Mouse (Mus musculus) intestine, embryonic 16.5 days (tissue): ENCODE results near the gene Ugt1a9. TPM values are rescaled to one million over a fixed set of nuclear protein-coding genes. Genes with fewer than 3 reads are reported as not detected.
"Not testable (repeated sequence)": the region's sequence is repeated elsewhere in the genome, so short reads cannot be mapped to it uniquely, and the experiment has no call there.

Experiments
- ATAC-seq: fragments of 200-750 bp; cut with Nextera tagmentation; 2 replicates; pipeline ENCODE4 v1.8.0; 2017; ENCODE audit warnings: moderate TSS enrichment, moderate library complexity
- H3K27ac ChIP-seq: fragments of 300-500 bp; sonication (generic); 2 replicates; pipeline ENCODE4 v1.5.1; 2014; ENCODE audit warnings: mild to moderate bottlenecking, low read length
- H3K27me3 ChIP-seq: fragments of 300-500 bp; sonication (generic); replicated peaks from 2 replicates; pipeline ENCODE4 v1.6.1; 2014; ENCODE audit warnings: low read length, control low read depth, mixed read lengths; ENCODE audit not compliant: control insufficient read depth, insufficient read depth
- H3K36me3 ChIP-seq: fragments of 300-500 bp; sonication (generic); 2 replicates; pipeline ENCODE4 v1.6.1; 2014; ENCODE audit warnings: low read length, control low read depth; ENCODE audit not compliant: control insufficient read depth, insufficient read depth
- H3K4me1 ChIP-seq: fragments of 300-500 bp; sonication (generic); 2 replicates; pipeline ENCODE4 v1.6.1; 2014; ENCODE audit warnings: low read length, control low read depth, mixed read lengths; ENCODE audit not compliant: control insufficient read depth, insufficient read depth
- H3K4me2 ChIP-seq: fragments of 300-500 bp; sonication (generic); 2 replicates; pipeline ENCODE4 v1.6.1; 2014; ENCODE audit warnings: low read depth, low read length, control low read depth
- H3K4me3 ChIP-seq: fragments of 300-500 bp; sonication (generic); 2 replicates; pipeline ENCODE4 v1.5.1; 2014; ENCODE audit warnings: mild to moderate bottlenecking, low read length
- H3K9ac ChIP-seq: fragments of 300-500 bp; sonication (generic); 2 replicates; pipeline ENCODE4 v1.6.1; 2014; ENCODE audit warnings: low read depth, low read length
- H3K9me3 ChIP-seq: fragments of 300-500 bp; sonication (generic); 2 replicates; pipeline ENCODE4 v1.6.1; 2016; ENCODE audit warnings: low read length, control low read depth; ENCODE audit not compliant: control insufficient read depth
- WGBS: fragments of 180-500 bp; shearing (Covaris S2); extraction: QIAGEN DNeasy Blood & Tissue Kit; methylation state at CpG from one replicate; pipeline ENCODE4 v1.1.7; 2014; 5-methylcytosine and 5-hydroxymethylcytosine counted together
- polyA plus RNA-seq: library from polyadenylated mRNA; unstranded; fragments of >200 nt; fragmentation: Nextera tagmentation; extraction: Ambion mirVana; gene quantifications from 2 replicates; pipeline ENCODE4 v1.2.1, GENCODE M21; 2015

Gene Ugt1a9
- 17.8 and 23.5 TPM in 2 replicates for polyA plus RNA-seq

DNA sequence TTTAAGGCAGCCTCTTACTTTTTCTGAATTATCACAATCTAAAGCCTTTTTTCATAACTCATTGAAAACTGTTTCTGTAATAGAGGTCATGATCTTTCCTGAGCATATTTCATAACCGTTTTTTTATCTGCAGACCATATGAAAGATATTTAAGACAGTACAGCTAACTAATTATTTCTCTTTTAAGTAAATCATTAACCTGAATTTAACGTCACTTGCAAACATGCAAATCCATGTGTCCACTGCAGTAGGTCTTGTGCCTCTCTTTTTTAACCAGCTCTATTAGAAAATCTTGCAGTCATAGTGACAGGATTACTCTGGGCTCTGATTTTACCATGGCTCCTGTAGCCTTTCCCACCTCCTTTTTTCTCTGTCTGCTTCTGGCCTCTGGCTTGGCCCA lies at the start of gene Ugt1a9:
Gene Ugt1a9 (plus strand): TSS at position 306 of the 400 bp plus-strand sequence.
- WGBS = 52% methylated on average over 2 of the region's 2 CpGs
- Histone ChIP-seq H3K27ac (peak within 1 kb of the TSS; percentile 23; the same call in 1 of the 2 replicates), H3K27me3 (no peaks in the 10 kb centered on the region), H3K36me3 (no peaks in the 10 kb centered on the region), H3K4me1 (no peaks in the 10 kb centered on the region), H3K9ac (no peak within 1 kb of the TSS), H3K4me2 (0 out of 2 replicates have a peak within 1 kb of the TSS, but pooled peaks have one; percentile 5), H3K9me3 (no peaks in the 10 kb centered on the region), H3K4me3 (no peak within 1 kb of the TSS)
- peak; percentile 81 for ATAC-seq

DNA sequence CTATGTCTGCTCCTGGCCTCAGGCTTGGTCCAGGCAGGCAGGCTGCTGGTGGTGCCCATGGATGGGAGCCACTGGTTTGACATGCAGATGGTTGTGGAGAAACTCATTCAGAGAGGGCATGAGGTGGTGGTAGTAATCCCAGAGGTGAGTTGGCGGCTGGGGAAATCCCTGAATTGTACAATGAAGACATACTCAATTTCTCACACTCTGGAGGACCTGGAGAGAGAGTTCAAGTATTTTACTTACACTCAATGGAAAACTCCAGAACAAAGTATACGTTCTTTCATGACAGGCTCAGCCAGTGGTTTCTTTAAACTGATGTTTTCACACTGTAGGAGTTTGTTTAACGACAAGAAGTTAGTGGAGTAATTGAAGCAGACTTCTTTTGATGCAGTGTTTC lies 45.4 kb upstream of the Ugt1a9 start:
- H3K9me3 ChIP-seq, H3K9ac ChIP-seq, H3K4me3 ChIP-seq, ATAC-seq, H3K27me3 ChIP-seq, H3K4me2 ChIP-seq, H3K4me1 ChIP-seq, H3K27ac ChIP-seq, H3K36me3 ChIP-seq: not testable (repeated sequence)
- WGBS = 68% methylated on average over 3 of the region's 3 CpGs

DNA sequence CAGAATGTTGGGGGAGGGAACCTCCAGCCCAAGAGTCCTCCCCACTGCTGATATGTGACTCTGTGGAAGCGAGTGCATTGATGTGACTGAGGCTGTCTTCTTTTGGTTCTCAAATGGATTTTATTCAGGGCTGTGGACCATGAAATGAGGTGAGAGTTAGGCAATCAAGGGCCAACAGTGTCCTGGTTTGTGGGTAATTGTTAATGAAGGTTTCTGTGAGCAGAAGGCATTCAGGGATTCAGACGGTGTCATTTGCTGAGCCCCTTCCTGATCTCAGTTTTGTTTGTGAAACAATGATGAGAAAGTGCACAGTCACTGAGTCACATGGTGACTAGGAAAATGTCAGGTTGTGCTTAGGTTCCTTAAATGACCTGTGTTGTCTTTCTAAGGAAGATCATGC lies 27.6 kb upstream of the Ugt1a9 start:
- ATAC-seq, H3K4me3 ChIP-seq, H3K9me3 ChIP-seq, H3K9ac ChIP-seq, H3K4me2 ChIP-seq, H3K4me1 ChIP-seq, H3K27me3 ChIP-seq, H3K36me3 ChIP-seq, H3K27ac ChIP-seq: not testable (repeated sequence)
- 81% methylated on average over 1 of the region's 2 CpGs for WGBS

DNA sequence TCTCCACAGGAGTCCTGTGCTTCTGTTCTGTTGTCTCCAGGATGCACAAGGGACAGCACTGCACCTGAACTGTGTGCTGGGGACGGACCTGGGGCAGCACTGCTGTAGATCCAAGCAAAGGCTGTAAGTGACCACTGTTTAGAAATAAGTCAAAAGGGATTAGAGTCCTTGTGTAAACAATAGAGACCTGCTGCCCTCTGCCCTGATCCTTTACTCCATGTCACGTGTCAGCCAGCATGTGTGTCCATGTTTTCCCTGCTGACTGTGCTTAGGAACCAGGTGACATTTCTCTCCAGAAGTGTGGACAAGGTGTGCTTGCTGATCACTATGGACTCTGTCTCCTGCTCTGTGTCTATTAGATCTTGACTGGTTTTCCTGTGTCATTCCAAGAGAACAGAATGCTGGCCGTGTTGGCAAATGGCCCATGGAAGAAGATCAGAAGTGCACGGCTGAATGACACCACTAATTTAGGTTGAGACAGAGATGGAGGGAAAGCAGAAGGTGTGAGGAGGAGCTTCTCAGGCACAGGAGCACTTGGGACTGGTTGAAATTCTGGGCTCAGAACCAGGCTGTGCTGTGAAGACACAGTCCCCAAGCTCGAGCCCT lies 25.7 kb upstream of the Ugt1a9 start:
- ATAC-seq = not testable (repeated sequence)
- 60% methylated on average over 3 of the region's 5 CpGs for WGBS

DNA sequence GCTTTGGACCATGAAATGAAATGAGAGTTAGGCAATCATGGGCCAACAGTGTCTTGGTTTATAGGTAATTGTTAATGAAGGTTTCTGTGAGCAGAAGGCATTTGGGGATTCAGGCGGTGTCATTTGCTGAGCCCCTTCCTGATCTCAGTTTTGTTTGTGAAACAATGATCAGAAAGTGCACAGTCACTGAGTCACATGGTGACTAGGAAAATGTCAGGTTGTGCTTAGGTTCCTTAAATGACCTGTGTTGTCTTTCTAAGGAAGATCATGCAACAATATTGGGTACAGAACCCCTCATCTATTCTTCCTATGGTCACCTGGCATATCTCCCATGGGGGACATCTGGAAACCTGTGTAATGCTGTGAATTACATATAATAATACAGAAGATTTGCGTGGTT lies 23.2 kb upstream of the Ugt1a9 start:
- H3K9ac ChIP-seq, ATAC-seq, H3K27ac ChIP-seq, H3K36me3 ChIP-seq, H3K4me3 ChIP-seq, H3K9me3 ChIP-seq, H3K27me3 ChIP-seq, H3K4me1 ChIP-seq, H3K4me2 ChIP-seq: not testable (repeated sequence)
- 84% methylated on average over 2 of the region's 2 CpGs for WGBS

More for the DNA sequence above, 25.7 kb upstream of the Ugt1a9 start:
- not testable (repeated sequence) for H3K4me2 ChIP-seq, H3K4me3 ChIP-seq, H3K4me1 ChIP-seq, H3K27me3 ChIP-seq, H3K9me3 ChIP-seq, H3K36me3 ChIP-seq, H3K9ac ChIP-seq, H3K27ac ChIP-seq

DNA sequence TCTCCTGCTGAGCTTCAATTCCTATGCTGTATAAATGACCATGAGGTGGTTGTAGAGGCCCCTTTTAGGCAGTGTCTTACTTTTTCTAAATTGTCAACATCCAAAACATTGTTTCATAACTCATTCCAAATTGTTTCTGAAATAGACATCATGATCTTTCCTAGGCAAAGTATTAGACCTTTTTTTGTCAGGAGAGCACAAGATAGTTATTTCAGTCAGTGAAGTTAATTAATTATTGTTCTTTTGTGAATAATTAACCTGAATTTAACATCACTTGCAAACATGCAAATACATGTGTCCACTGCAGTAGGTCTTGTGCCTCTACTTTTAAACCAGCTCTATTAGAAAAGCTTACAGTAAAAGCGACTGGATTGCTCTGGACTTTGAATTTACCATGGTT lies 15.5 kb upstream of the Ugt1a9 start, which contains the start of gene Ugt1a10:
Gene Ugt1a10 (plus strand): TSS at position 301 of the 400 bp plus-strand sequence.
- 84% methylated on average over 1 of the region's 1 CpGs for WGBS
- no peaks in the 10 kb centered on the region for H3K36me3 ChIP-seq
- H3K27ac ChIP-seq = no peak within 1 kb of the TSS
- no peaks in the 10 kb centered on the region for H3K4me1 ChIP-seq
- H3K4me2 ChIP-seq = no peak within 1 kb of the TSS
- H3K4me3 ChIP-seq = no peak within 1 kb of the TSS
- no peak within 1 kb of the TSS for H3K9ac ChIP-seq
- no peaks in the 10 kb centered on the region for H3K27me3 ChIP-seq
- ATAC-seq = no peak
- no peaks in the 10 kb centered on the region for H3K9me3 ChIP-seq

DNA sequence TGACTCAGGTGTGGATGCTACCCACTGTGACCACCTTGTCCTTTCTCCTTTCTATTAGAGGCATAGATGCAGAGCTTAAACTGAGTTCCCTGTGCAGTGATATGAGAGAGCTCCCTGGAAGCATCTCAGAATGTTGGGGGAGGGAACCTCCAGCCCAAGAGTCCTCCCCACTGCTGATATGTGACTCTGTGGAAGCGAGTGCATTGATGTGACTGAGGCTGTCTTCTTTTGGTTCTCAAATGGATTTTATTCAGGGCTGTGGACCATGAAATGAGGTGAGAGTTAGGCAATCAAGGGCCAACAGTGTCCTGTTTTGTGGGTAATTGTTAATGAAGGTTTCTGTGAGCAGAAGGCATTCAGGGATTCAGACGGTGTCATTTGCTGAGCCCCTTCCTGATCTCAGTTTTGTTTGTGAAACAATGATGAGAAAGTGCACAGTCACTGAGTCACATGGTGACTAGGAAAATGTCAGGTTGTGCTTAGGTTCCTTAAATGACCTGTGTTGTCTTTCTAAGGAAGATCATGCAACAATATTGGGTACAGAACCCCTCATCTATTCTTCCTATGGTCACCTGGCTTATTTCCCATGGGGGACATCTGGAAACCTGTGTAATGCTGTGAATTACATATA lies 4.0 kb upstream of the Ugt1a9 start:
- not testable (repeated sequence) for ATAC-seq, H3K36me3 ChIP-seq, H3K4me2 ChIP-seq, H3K9me3 ChIP-seq, H3K4me3 ChIP-seq, H3K4me1 ChIP-seq, H3K27me3 ChIP-seq, H3K27ac ChIP-seq, H3K9ac ChIP-seq
- 86% methylated on average over 1 of the region's 2 CpGs for WGBS

DNA sequence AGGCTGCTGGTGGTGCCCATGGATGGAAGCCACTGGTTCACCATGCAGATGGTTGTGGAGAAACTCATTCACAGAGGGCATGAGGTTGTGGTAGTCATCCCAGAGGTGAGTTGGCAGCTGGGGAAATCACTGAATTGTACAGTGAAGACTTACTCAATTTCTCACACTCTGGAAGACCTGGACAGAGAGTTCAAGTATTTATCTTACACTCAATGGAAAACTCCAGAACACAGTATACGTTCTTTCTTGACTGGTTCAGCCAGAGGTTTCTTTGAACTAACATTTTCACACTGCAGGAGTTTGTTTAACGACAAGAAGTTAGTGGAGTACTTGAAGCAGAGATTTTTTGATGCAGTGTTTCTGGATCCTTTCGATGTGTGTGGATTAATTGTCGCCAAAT lies 302 bp downstream of the Ugt1a9 start:
- Histone ChIP-seq H3K9me3 (no peaks in the 10 kb centered on the region), H3K27me3 (no peaks in the 10 kb centered on the region), H3K4me3 (no peak overlapping the region), H3K4me2 (0 out of 2 replicates have a peak overlapping the region, but pooled peaks have one; percentile 5), H3K4me1 (no peaks in the 10 kb centered on the region), H3K27ac (peak overlapping the region; percentile 23; the same call in 1 of the 2 replicates), H3K9ac (no peak overlapping the region), H3K36me3 (no peaks in the 10 kb centered on the region)
- ATAC-seq = no peak; the same call in 1 of the 2 replicates
- 80% methylated on average over 4 of the region's 4 CpGs for WGBS

DNA sequence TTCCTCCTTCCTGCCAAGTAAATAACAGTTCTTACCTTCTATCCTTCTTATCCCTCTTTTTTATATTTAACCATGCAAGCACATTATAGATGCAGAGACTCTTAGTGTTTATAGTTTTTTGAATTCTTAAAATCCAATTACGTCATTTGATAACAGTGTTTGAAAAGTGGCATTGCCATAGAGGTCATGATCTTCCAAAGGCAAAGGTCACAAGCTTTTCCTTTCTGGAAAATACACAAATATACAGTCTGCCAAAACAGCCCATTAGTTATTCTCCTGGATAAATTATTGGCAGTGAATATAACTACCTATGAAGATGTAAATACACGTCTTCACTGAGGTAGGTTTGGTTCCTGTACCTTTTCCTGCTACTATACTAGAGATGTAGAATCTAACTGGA lies 3.9 kb downstream of the Ugt1a9 start:
- Histone ChIP-seq H3K9ac (no peak overlapping the region), H3K27ac (no peak overlapping the region), H3K4me2 (no peak overlapping the region), H3K4me3 (no peak overlapping the region), H3K27me3 (no peaks in the 10 kb centered on the region), H3K4me1 (no peaks in the 10 kb centered on the region), H3K36me3 (no peaks in the 10 kb centered on the region), H3K9me3 (no peaks in the 10 kb centered on the region)
- WGBS = 71% methylated on average over 2 of the region's 2 CpGs
- ATAC-seq = no peak
